Mouse (Mus musculus): ENCODE results near the gene Txlnb. TPM values are rescaled to one million over a fixed set of nuclear protein-coding genes. Genes with fewer than 3 reads are reported as not detected.

The Txlnb gene
- polyA plus RNA-seq, 1 experiment: not detected

GRCm38 (mm10) chr10:17835031-17835430 is 39.0 kb downstream of the Txlnb start:
- Histone ChIP-seq H3K4me3 (replicated peaks; ENCODE audit: control insufficient read depth, low read depth, low read length) (no peak overlapping the region), H3K4me1 (ENCODE audit: control insufficient read depth, insufficient read depth, low read length) (no peaks in the 10 kb centered on the region), H3K27ac (ENCODE audit: control insufficient read depth, insufficient read depth, low read depth, low read length, poor library complexity) (no peak overlapping the region)
- 81% methylated on average over 6 of the region's 6 CpGs for WGBS
- TF ChIP-seq POLR2A (IDR thresholded peaks at IDR 0.05; ENCODE audit: borderline replicate concordance, control insufficient read depth, low read depth, low read length): no peak
- TF ChIP-seq CTCF (IDR thresholded peaks at IDR 0.05; ENCODE audit: control insufficient read depth, insufficient read depth, low read length): no peak

GRCm38 (mm10) chr10:17836275-17836674 is 40.2 kb downstream of the Txlnb start:
- Histone ChIP-seq H3K4me1 (ENCODE audit: control insufficient read depth, insufficient read depth, low read length) (no peaks in the 10 kb centered on the region), H3K4me3 (replicated peaks; ENCODE audit: control insufficient read depth, low read depth, low read length) (no peak overlapping the region), H3K27ac (ENCODE audit: control insufficient read depth, insufficient read depth, low read depth, low read length, poor library complexity) (no peak overlapping the region)
- TF ChIP-seq CTCF (IDR thresholded peaks at IDR 0.05; ENCODE audit: control insufficient read depth, insufficient read depth, low read length) (no peak), POLR2A (IDR thresholded peaks at IDR 0.05; ENCODE audit: borderline replicate concordance, control insufficient read depth, low read depth, low read length) (no peak)
- 76% methylated on average over 1 of the region's 1 CpGs for WGBS

- WGBS: 46% methylated on average over 3 of the region's 3 CpGs
- Histone ChIP-seq H3K27ac (ENCODE audit: control insufficient read depth, insufficient read depth, low read depth, low read length, poor library complexity) (no peak overlapping the region), H3K4me3 (replicated peaks; ENCODE audit: control insufficient read depth, low read depth, low read length) (no peak overlapping the region), H3K4me1 (ENCODE audit: control insufficient read depth, insufficient read depth, low read length) (no peaks in the 10 kb centered on the region)
- TF ChIP-seq CTCF (IDR thresholded peaks at IDR 0.05; ENCODE audit: control insufficient read depth, insufficient read depth, low read length): no peak
- TF ChIP-seq POLR2A (IDR thresholded peaks at IDR 0.05; ENCODE audit: borderline replicate concordance, control insufficient read depth, low read depth, low read length): no peak
These were observed 46.0 kb downstream of the Txlnb start for GRCm38 (mm10) chr10:17842030-17842429.

- WGBS: 59% methylated on average over 4 of the region's 4 CpGs
These were observed 48.9 kb downstream of the Txlnb start for GRCm38 (mm10) chr10:17844781-17845537.

GRCm38 (mm10) chr10:17857647-17858261 is 61.7 kb downstream of the Txlnb start:
- 82% methylated on average over 9 of the region's 9 CpGs for WGBS
- TF ChIP-seq POLR2A (IDR thresholded peaks at IDR 0.05; ENCODE audit: borderline replicate concordance, control insufficient read depth, low read depth, low read length): no peak
- H3K4me3 ChIP-seq (replicated peaks; ENCODE audit: control insufficient read depth, low read depth, low read length): no peak overlapping the region
- no peak overlapping the region for H3K27ac ChIP-seq (ENCODE audit: control insufficient read depth, insufficient read depth, low read depth, low read length, poor library complexity)
- no peaks in the 10 kb centered on the region for H3K4me1 ChIP-seq (ENCODE audit: control insufficient read depth, insufficient read depth, low read length)

More at GRCm38 (mm10) chr10:17844781-17845537, 48.9 kb downstream of the Txlnb start:
- Histone ChIP-seq H3K4me1 (ENCODE audit: control insufficient read depth, insufficient read depth, low read length) (no peaks in the 10 kb centered on the region), H3K27ac (ENCODE audit: control insufficient read depth, insufficient read depth, low read depth, low read length, poor library complexity) (no peak overlapping the region), H3K4me3 (replicated peaks; ENCODE audit: control insufficient read depth, low read depth, low read length) (no peak overlapping the region)
- no peak for TF ChIP-seq CTCF (IDR thresholded peaks at IDR 0.05; ENCODE audit: control insufficient read depth, insufficient read depth, low read length)
- TF ChIP-seq POLR2A (IDR thresholded peaks at IDR 0.05; ENCODE audit: borderline replicate concordance, control insufficient read depth, low read depth, low read length): no peak

GRCm38 (mm10) chr10:17860701-17861480 is 64.9 kb downstream of the Txlnb start:
- 66% methylated on average over 6 of the region's 6 CpGs for WGBS
- H3K27ac ChIP-seq (ENCODE audit: control insufficient read depth, insufficient read depth, low read depth, low read length, poor library complexity): no peak overlapping the region
- TF ChIP-seq POLR2A (IDR thresholded peaks at IDR 0.05; ENCODE audit: borderline replicate concordance, control insufficient read depth, low read depth, low read length) (no peak), CTCF (IDR thresholded peaks at IDR 0.05; ENCODE audit: control insufficient read depth, insufficient read depth, low read length) (no peak)
- H3K4me1 ChIP-seq (ENCODE audit: control insufficient read depth, insufficient read depth, low read length): no peaks in the 10 kb centered on the region
- H3K4me3 ChIP-seq (replicated peaks; ENCODE audit: control insufficient read depth, low read depth, low read length): no peak overlapping the region

- 52% methylated on average over 5 of the region's 5 CpGs for WGBS
- Histone ChIP-seq H3K27ac (ENCODE audit: control insufficient read depth, insufficient read depth, low read depth, low read length, poor library complexity) (no peak overlapping the region), H3K4me3 (replicated peaks; ENCODE audit: control insufficient read depth, low read depth, low read length) (no peak overlapping the region), H3K4me1 (ENCODE audit: control insufficient read depth, insufficient read depth, low read length) (no peaks in the 10 kb centered on the region)
- TF ChIP-seq CTCF (IDR thresholded peaks at IDR 0.05; ENCODE audit: control insufficient read depth, insufficient read depth, low read length): peak; percentile 78
- TF ChIP-seq POLR2A (IDR thresholded peaks at IDR 0.05; ENCODE audit: borderline replicate concordance, control insufficient read depth, low read depth, low read length): no peak
These were observed 74.0 kb downstream of the Txlnb start for GRCm38 (mm10) chr10:17869822-17870662.
